Mouse (Mus musculus) heart, embryonic 16.5 days (tissue): ENCODE measurements around the gene Cdr2l. TPM values are rescaled to one million over a fixed set of nuclear protein-coding genes. Genes with fewer than 3 reads are reported as not detected.
"Not testable (repeated sequence)": the region's sequence is repeated elsewhere in the genome, so short reads cannot be mapped to it uniquely, and the experiment has no call there.

Source experiments
- ATAC-seq: fragments of 200-750 bp; cut with Nextera tagmentation; replicated peaks from 2 replicates; pipeline ENCODE4 v1.8.0; 2017; ENCODE audit warnings: moderate number of reproducible peaks; ENCODE audit not compliant: insufficient read depth, low FRiP score; ENCODE audit errors: extremely low read depth
- H3K27ac ChIP-seq: fragments of 300-500 bp; sonication (generic); 2 replicates; pipeline ENCODE4 v1.5.1; 2014; ENCODE audit warnings: mild to moderate bottlenecking, low read length, control low read depth, moderate library complexity
- H3K27me3 ChIP-seq: fragments of 300-500 bp; sonication (generic); 2 replicates; pipeline ENCODE4 v1.6.1; 2014; ENCODE audit warnings: low read length, mixed read lengths; ENCODE audit not compliant: control insufficient read depth, insufficient read depth
- H3K36me3 ChIP-seq: fragments of 300-500 bp; sonication (generic); 2 replicates; pipeline ENCODE4 v1.6.1; 2014; ENCODE audit not compliant: control insufficient read depth, insufficient read depth
- H3K4me1 ChIP-seq: fragments of 300-500 bp; sonication (generic); 2 replicates; pipeline ENCODE4 v1.6.1; 2014; ENCODE audit warnings: low read length, mixed read lengths; ENCODE audit not compliant: control insufficient read depth, insufficient read depth
- H3K4me2 ChIP-seq: fragments of 300-500 bp; sonication (generic); 2 replicates; pipeline ENCODE4 v1.6.1; 2014; ENCODE audit warnings: low read depth, mild to moderate bottlenecking, control low read depth, low read length
- H3K4me3 ChIP-seq: fragments of 300-500 bp; sonication (generic); 2 replicates; pipeline ENCODE4 v1.5.1; 2014; ENCODE audit warnings: mild to moderate bottlenecking, control low read depth, low read length
- H3K9ac ChIP-seq: fragments of 300-500 bp; sonication (generic); 2 replicates; pipeline ENCODE4 v1.6.1; 2014; ENCODE audit warnings: low read length, control low read depth
- H3K9me3 ChIP-seq: fragments of 300-500 bp; sonication (generic); replicated peaks from 2 replicates; pipeline ENCODE4 v1.6.1; 2016; ENCODE audit warnings: low read length; ENCODE audit not compliant: control insufficient read depth
- WGBS: fragments of 180-500 bp; shearing (Covaris S2); extraction: QIAGEN DNeasy Blood & Tissue Kit; methylation state at CpG from one replicate; pipeline ENCODE4 v1.1.7; 2014; 5-methylcytosine and 5-hydroxymethylcytosine counted together
- polyA plus RNA-seq: library from polyadenylated mRNA; unstranded; fragments of >200 nt; fragmentation: Nextera tagmentation; extraction: Ambion mirVana; gene quantifications from 2 replicates; pipeline ENCODE4 v1.2.1, GENCODE M21; 2015

Gene Cdr2l
- polyA plus RNA-seq, 1 experiment from 2014 or later: 7.0 TPM

GRCm38 (mm10) chr11:115386859-115387258 is 5.1 kb downstream of the Cdr2l start:
- 78% methylated on average over 3 of the region's 3 CpGs for WGBS
- not testable (repeated sequence) for ATAC-seq, H3K9me3 ChIP-seq, H3K4me2 ChIP-seq, H3K9ac ChIP-seq, H3K27me3 ChIP-seq, H3K27ac ChIP-seq, H3K4me3 ChIP-seq, H3K36me3 ChIP-seq
- peaks cover 22% of the 10 kb centered on the region for H3K4me1 ChIP-seq

DNA sequence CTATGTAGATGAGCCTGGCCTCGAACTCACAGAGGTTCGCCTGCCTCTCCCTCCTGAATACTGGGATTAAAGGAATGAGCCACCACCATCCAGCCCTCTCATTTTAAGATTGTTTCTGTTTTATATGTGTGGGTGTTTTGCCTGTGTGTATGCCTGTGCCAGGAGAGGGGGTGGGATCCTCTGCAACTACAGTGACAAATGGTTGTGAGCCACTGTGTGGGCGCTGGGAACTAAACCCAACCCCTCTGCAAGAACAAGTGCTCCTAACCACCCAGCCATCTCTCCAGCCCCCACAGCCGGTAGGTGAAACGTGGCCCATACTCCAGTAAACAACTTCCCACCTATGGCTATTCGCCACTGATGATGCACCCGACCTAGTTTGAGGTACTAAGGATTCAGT is 9.6 kb downstream of the Cdr2l start:
- H3K9me3 ChIP-seq: no peaks in the 10 kb centered on the region
- 92% methylated on average over 7 of the region's 7 CpGs for WGBS
- peaks cover 7% of the 10 kb centered on the region; the same call in 1 of the 2 replicates for H3K36me3 ChIP-seq
- ATAC-seq: no peak
- H3K27me3 ChIP-seq: no peaks in the 10 kb centered on the region
- no peak overlapping the region for H3K27ac ChIP-seq
- no peaks in the 10 kb centered on the region for H3K4me1 ChIP-seq
- no peak overlapping the region for H3K4me3 ChIP-seq
- H3K9ac ChIP-seq: no peak overlapping the region
- no peak overlapping the region for H3K4me2 ChIP-seq

- peak overlapping the region; percentile 62 for H3K4me2 ChIP-seq
- peak overlapping the region; percentile 29; the same call in 1 of the 2 replicates for H3K4me3 ChIP-seq
- H3K4me1 ChIP-seq: no peaks in the 10 kb centered on the region
- no peaks in the 10 kb centered on the region for H3K9me3 ChIP-seq
- H3K27ac ChIP-seq: no peak overlapping the region
- 53% methylated on average over 34 of the region's 34 CpGs for WGBS
- peaks cover 7% of the 10 kb centered on the region; the same call in 1 of the 2 replicates for H3K36me3 ChIP-seq
- ATAC-seq: no peak
- no peaks in the 10 kb centered on the region for H3K27me3 ChIP-seq
- no peak overlapping the region for H3K9ac ChIP-seq
Measured at GRCm38 (mm10) chr11:115393721-115394325, 12.1 kb downstream of the Cdr2l start.

DNA sequence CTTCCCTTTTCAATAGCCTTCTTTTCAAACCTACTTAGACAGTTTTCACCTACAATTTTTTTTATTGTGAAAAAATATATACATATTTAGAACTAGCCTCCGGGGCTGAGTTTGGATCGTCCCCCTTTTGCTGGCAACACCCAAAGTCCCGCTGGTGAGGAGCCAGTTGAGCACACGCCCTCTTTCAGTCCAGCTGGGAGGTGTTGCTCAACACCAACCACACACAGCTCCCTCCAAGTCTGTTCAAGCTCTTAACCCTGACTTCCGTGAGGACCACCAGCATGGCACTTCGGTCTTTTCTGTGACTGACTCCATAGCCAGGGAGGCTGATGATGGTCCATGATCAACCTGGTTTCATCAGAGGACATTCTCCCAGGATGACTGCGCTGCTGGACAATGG is 16.4 kb downstream of the Cdr2l start:
- Histone ChIP-seq H3K4me1 (no peaks in the 10 kb centered on the region), H3K4me2 (no peak overlapping the region), H3K27me3 (no peaks in the 10 kb centered on the region), H3K9ac (no peak overlapping the region), H3K27ac (no peak overlapping the region), H3K36me3 (no peaks in the 10 kb centered on the region), H3K4me3 (no peak overlapping the region), H3K9me3 (no peaks in the 10 kb centered on the region)
- ATAC-seq: no peak
- 70% methylated on average over 7 of the region's 7 CpGs for WGBS

- Histone ChIP-seq H3K36me3 (no peaks in the 10 kb centered on the region), H3K27ac (no peak overlapping the region), H3K27me3 (no peaks in the 10 kb centered on the region), H3K4me2 (no peak overlapping the region), H3K4me3 (no peak overlapping the region), H3K9ac (no peak overlapping the region), H3K4me1 (peaks cover 9% of the 10 kb centered on the region), H3K9me3 (no peaks in the 10 kb centered on the region)
- WGBS: 65% methylated on average over 3 of the region's 3 CpGs
- ATAC-seq: no peak
Measured at GRCm38 (mm10) chr11:115400126-115400525, 18.4 kb downstream of the Cdr2l start.

DNA sequence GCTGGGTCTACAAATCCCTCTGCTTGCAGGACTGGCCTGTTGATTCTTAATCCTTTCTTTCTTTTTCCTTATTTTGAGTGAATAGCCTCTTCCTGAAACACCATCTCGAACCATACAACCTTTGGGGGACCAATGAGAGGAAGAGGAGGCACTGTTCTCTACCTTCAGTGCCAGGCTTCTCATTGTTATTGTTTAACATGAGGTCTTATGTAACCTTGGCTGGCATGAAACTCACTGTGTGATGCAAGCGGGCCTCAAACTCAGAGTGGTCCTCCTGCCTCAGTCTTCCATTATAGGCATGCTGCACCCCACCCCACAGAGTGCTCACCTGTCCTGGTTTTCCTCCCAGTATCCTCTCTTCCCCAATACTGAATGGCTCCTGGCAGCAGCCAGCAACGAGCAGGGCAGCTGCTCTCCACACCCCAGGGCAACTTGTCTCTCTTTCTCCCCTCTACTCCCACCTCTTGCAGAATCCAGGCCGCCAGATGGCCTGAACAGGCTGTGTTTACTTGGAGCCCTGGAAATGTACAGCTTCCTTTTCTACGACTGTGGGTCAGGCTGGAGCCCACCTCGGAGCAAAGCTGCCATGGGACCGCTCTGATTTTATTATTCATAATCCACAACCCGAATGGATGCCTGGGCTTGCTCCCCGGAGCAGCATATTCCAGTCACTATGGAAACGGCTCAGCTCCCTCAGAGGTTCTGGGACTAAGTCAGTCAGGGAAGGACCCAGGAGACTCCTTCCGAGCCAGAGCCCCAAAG is 19.1 kb downstream of the Cdr2l start:
- Histone ChIP-seq H3K9ac (no peak overlapping the region), H3K27me3 (no peaks in the 10 kb centered on the region), H3K4me3 (no peak overlapping the region), H3K27ac (no peak overlapping the region), H3K4me1 (peaks cover 9% of the 10 kb centered on the region), H3K36me3 (no peaks in the 10 kb centered on the region), H3K4me2 (no peak overlapping the region), H3K9me3 (no peaks in the 10 kb centered on the region)
- no peak for ATAC-seq
- 55% methylated on average over 11 of the region's 11 CpGs for WGBS

DNA sequence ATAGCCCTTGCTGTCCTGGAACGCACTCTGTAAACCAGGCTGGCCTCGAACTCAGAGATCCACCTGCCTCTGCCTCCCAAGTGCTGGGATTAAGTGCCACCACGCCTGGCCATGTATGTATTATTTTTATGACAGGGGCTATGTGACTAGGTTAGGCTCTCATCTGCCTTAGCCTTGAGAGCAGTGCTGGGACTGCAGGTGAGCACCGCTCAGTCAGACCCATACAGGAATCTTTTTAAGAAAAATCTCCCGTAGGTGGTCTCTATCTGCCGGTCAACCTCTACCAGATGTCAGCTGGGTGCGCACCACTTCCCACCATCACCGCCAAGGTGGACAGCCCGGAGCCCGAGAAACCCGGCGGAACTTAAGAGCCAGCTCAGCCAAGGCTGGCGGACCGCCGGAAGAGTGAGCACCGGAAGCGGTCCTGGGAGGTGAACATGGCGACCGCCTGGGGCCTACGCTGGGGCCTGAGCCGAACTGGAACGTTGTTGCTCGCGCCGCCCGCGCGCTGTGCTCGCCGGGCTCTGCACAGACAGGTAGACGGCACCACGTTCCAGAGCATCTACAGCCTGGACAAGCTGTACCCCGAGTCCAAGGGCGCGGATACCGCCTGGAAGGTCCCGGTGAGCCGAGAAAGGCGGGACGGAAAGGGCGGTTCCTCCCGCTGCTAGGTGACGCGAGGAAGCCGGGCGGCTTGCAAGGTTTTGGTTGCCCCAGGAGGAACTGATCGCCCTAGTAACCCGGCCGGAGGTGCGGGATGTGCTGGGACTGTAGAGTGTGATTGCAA is 21.8 kb downstream of the Cdr2l start, which contains the start of gene Mrpl58:
Mrpl58 (plus strand) TSS at position 415 of the 787 bp plus-strand sequence.
- Histone ChIP-seq H3K9ac (peak within 1 kb of the TSS; percentile 92), H3K4me3 (peak within 1 kb of the TSS; percentile 85), H3K27ac (peak within 1 kb of the TSS; percentile 86), H3K36me3 (0 out of 2 replicates have a peak, but pooled peaks cover 2% of the 10 kb centered on the region), H3K4me1 (peaks cover 9% of the 10 kb centered on the region), H3K4me2 (peak within 1 kb of the TSS; percentile 62), H3K27me3 (no peaks in the 10 kb centered on the region), H3K9me3 (no peaks in the 10 kb centered on the region)
- 3% methylated on average over 50 of the region's 50 CpGs for WGBS
- peak; percentile 79 for ATAC-seq

DNA sequence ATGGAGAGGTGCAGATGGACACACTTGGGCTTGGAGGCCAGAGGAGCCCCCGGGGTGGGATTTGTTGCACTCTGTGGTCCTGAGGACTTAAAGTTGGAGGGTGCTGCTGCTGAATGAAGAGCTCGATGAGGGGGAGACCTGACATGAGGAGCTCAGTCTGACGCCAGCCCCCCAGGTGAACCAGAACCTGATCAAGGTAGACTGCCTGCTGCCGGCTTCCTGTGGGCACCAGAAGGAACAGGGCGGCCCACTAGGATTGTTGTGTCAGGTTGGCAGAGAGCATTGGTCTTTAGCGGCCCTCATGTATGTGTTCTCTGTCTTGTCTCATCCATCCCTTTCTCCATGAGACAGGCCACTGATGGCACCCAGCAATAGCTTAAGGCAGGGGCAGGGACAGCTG is 24.0 kb downstream of the Cdr2l start:
- ATAC-seq: no peak
- Histone ChIP-seq H3K9ac (no peak overlapping the region), H3K36me3 (peaks cover 10% of the 10 kb centered on the region; the same call in 1 of the 2 replicates), H3K27ac (no peak overlapping the region), H3K4me3 (no peak overlapping the region), H3K9me3 (no peaks in the 10 kb centered on the region), H3K4me2 (no peak overlapping the region), H3K4me1 (peaks cover 9% of the 10 kb centered on the region), H3K27me3 (no peaks in the 10 kb centered on the region)
- 95% methylated on average over 6 of the region's 6 CpGs for WGBS
